Mouse (Mus musculus) CH12.LX (cell line): ENCODE measurements around the gene Fndc7. TPM values are rescaled to one million over a fixed set of nuclear protein-coding genes. Genes with fewer than 3 reads are reported as not detected.
A peak's percentile ranks its signal among the peaks of the same experiment; 100 is the strongest.

Experiments
- DNase-seq: peaks from one replicate; pipeline ENCODE4 v3.0.0-alpha.2; 2013; ENCODE audit errors: extremely low read depth
- H3K27ac ChIP-seq: 2 replicates; pipeline ENCODE4 v1.5.1; 2012; ENCODE audit warnings: low read depth, mild to moderate bottlenecking, control low read depth, moderate library complexity; ENCODE audit not compliant: insufficient read depth
- H3K27me3 ChIP-seq: replicated peaks from 2 replicates; pipeline ENCODE3; 2012; ENCODE audit warnings: inconsistent platforms
- H3K36me3 ChIP-seq, 2 experiments: replicated peaks in 1 of 2; 2 replicates each; pipeline versions ENCODE3 to v1.6.1; 2012; ENCODE audit warnings: inconsistent platforms in 1 of 2, low read length in 1 of 2, mild to moderate bottlenecking in 1 of 2, mixed read lengths in 1 of 2, moderate library complexity in 1 of 2; ENCODE audit not compliant: control insufficient read depth in 1 of 2, insufficient read depth in 1 of 2
- H3K4me1 ChIP-seq, 2 experiments: 2 replicates each; pipeline ENCODE4 v1.6.1; 2012; ENCODE audit warnings: inconsistent platforms in 1 of 2, moderate library complexity in 1 of 2; ENCODE audit not compliant: insufficient read depth in 2 of 2, control insufficient read depth in 1 of 2
- H3K4me2 ChIP-seq: 2 replicates; pipeline ENCODE4 v1.6.1; 2012; ENCODE audit warnings: low read depth, mild to moderate bottlenecking, control low read depth; ENCODE audit not compliant: poor library complexity, insufficient read depth, severe bottlenecking
- H3K4me3 ChIP-seq, 3 experiments: fragments of 150-350 bp in 1 of 3; sonication (generic) in 1 of 3; replicated peaks in 1 of 3; 2 replicates each; pipeline versions ENCODE3 to v1.5.1; 2011 to 2012; ENCODE audit warnings: low read depth in 2 of 3, low read length in 2 of 3, mild to moderate bottlenecking in 2 of 3, moderate library complexity in 2 of 3, control low read depth in 1 of 3, improper control_type of control experiment in 1 of 3, inconsistent platforms in 1 of 3, mixed read lengths in 1 of 3; ENCODE audit not compliant: poor library complexity in 1 of 3
- H3K79me2 ChIP-seq: replicated peaks from 2 replicates; pipeline ENCODE4 v1.6.1; 2012; ENCODE audit warnings: mild to moderate bottlenecking, moderate library complexity; ENCODE audit not compliant: control insufficient read depth, poor library complexity, insufficient read depth, severe bottlenecking; ENCODE audit errors: extremely low read depth
- H3K9ac ChIP-seq: 2 replicates; pipeline ENCODE4 v1.6.1; 2012; ENCODE audit warnings: low read depth, mild to moderate bottlenecking, control low read depth, moderate library complexity; ENCODE audit not compliant: insufficient read depth
- H3K9me3 ChIP-seq: replicated peaks from 2 replicates; pipeline ENCODE3; 2012; ENCODE audit warnings: low read length, inconsistent platforms, mixed read lengths
- BHLHE40 ChIP-seq: IDR thresholded peaks from 2 replicates; pipeline ENCODE4 v1.6.1; 2011; ENCODE audit warnings: mild to moderate bottlenecking, low read depth, low read length, improper control_type of control experiment
- CHD1 ChIP-seq: IDR thresholded peaks from 2 replicates; pipeline ENCODE4 v1.6.1; 2012; ENCODE audit warnings: low read depth, low read length, improper control_type of control experiment, inconsistent platforms
- CHD2 ChIP-seq: IDR thresholded peaks from 2 replicates; pipeline ENCODE4 v1.6.1; 2011; ENCODE audit warnings: low read length, improper control_type of control experiment
- CTCF ChIP-seq, 2 experiments: IDR thresholded peaks in 1 of 2; conservative IDR thresholded peaks in 1 of 2; 2 replicates each; pipeline ENCODE4 v1.5.1; 2011 to 2012; ENCODE audit warnings: low read depth in 2 of 2, low read length in 2 of 2, improper control_type of control experiment in 1 of 2, inconsistent platforms in 1 of 2, mild to moderate bottlenecking in 1 of 2, moderate library complexity in 1 of 2
- E2F4 ChIP-seq: IDR thresholded peaks from 2 replicates; pipeline ENCODE4 v1.6.1; 2011; ENCODE audit warnings: low read depth, low read length, improper control_type of control experiment; ENCODE audit not compliant: insufficient replicate concordance
- ETS1 ChIP-seq: conservative IDR thresholded peaks from 2 replicates; pipeline ENCODE4 v1.6.1; 2012; ENCODE audit warnings: low read depth, mild to moderate bottlenecking, inconsistent platforms, low read length, improper control_type of control experiment, moderate library complexity
- GABPA ChIP-seq: IDR thresholded peaks from 2 replicates; pipeline ENCODE4 v1.6.1; 2012; ENCODE audit warnings: low read depth, low read length, improper control_type of control experiment, inconsistent platforms; ENCODE audit not compliant: insufficient replicate concordance
- HCFC1 ChIP-seq: IDR thresholded peaks from 2 replicates; pipeline ENCODE4 v1.6.1; 2012; ENCODE audit warnings: low read depth, mild to moderate bottlenecking, inconsistent platforms, low read length, improper control_type of control experiment
- IRF4 ChIP-seq: IDR thresholded peaks from 2 replicates; pipeline ENCODE4 v1.6.1; 2014; ENCODE audit warnings: low read depth, mild to moderate bottlenecking, inconsistent platforms, low read length, improper control_type of control experiment
- JUN ChIP-seq: IDR thresholded peaks from 2 replicates; pipeline ENCODE4 v1.6.1; 2011; ENCODE audit warnings: low read depth, mild to moderate bottlenecking, low read length, improper control_type of control experiment, moderate library complexity; ENCODE audit not compliant: insufficient read depth
- KAT2A ChIP-seq: IDR thresholded peaks from 2 replicates; pipeline ENCODE4 v1.6.1; 2012; ENCODE audit warnings: low read length, improper control_type of control experiment, inconsistent platforms; ENCODE audit not compliant: insufficient replicate concordance
- MAFK ChIP-seq: IDR thresholded peaks from 2 replicates; pipeline ENCODE4 v1.6.1; 2011; ENCODE audit warnings: low read length, improper control_type of control experiment; ENCODE audit not compliant: insufficient replicate concordance
- MAX ChIP-seq: IDR thresholded peaks from 2 replicates; pipeline ENCODE4 v1.6.1; 2011; ENCODE audit warnings: low read length, improper control_type of control experiment
- MAZ ChIP-seq: IDR thresholded peaks from 2 replicates; pipeline ENCODE4 v1.6.1; 2012; ENCODE audit warnings: low read depth, mild to moderate bottlenecking, inconsistent platforms, low read length, improper control_type of control experiment, moderate library complexity
- MEF2A ChIP-seq: IDR thresholded peaks from 2 replicates; pipeline ENCODE4 v1.6.1; 2014; ENCODE audit warnings: low read depth, mild to moderate bottlenecking, inconsistent platforms, low read length, improper control_type of control experiment, borderline replicate concordance
- MXI1 ChIP-seq: IDR thresholded peaks from 2 replicates; pipeline ENCODE4 v1.6.1; 2011; ENCODE audit warnings: mild to moderate bottlenecking, low read depth, low read length, improper control_type of control experiment
- MYC ChIP-seq: IDR thresholded peaks from 2 replicates; pipeline ENCODE4 v1.6.1; 2011; ENCODE audit warnings: low read depth, mild to moderate bottlenecking, improper control_type of control experiment, low read length
- NELFE ChIP-seq: IDR thresholded peaks from 2 replicates; pipeline ENCODE4 v1.6.1; 2011; ENCODE audit warnings: low read depth, low read length, improper control_type of control experiment
- NRF1 ChIP-seq: IDR thresholded peaks from 2 replicates; pipeline ENCODE4 v1.6.1; 2014; ENCODE audit warnings: low read depth, mild to moderate bottlenecking, inconsistent platforms, low read length, improper control_type of control experiment, moderate library complexity
- POLR2A ChIP-seq: IDR thresholded peaks from 2 replicates; pipeline ENCODE4 v1.6.1; 2011; ENCODE audit warnings: low read depth, mild to moderate bottlenecking, improper control_type of control experiment, low read length
- POLR2AphosphoS2 ChIP-seq: IDR thresholded peaks from 2 replicates; pipeline ENCODE4 v1.6.1; 2011; ENCODE audit warnings: low read depth, low read length, improper control_type of control experiment
- RAD21 ChIP-seq: IDR thresholded peaks from 2 replicates; pipeline ENCODE4 v1.6.1; 2011; ENCODE audit warnings: low read depth, mild to moderate bottlenecking, low read length, improper control_type of control experiment, moderate library complexity
- SMC3 ChIP-seq: IDR thresholded peaks from 2 replicates; pipeline ENCODE4 v1.6.1; 2011; ENCODE audit warnings: low read depth, low read length, improper control_type of control experiment
- TBP ChIP-seq: conservative IDR thresholded peaks from 2 replicates; pipeline ENCODE4 v1.6.1; 2011; ENCODE audit warnings: low read depth, low read length, improper control_type of control experiment
- UBTF ChIP-seq: IDR thresholded peaks from 2 replicates; pipeline ENCODE4 v1.6.1; 2012; ENCODE audit warnings: low read depth, mild to moderate bottlenecking, inconsistent platforms, low read length, improper control_type of control experiment, moderate library complexity
- USF1 ChIP-seq: IDR thresholded peaks from 2 replicates; pipeline ENCODE4 v1.6.1; 2014; ENCODE audit warnings: low read depth, mild to moderate bottlenecking, inconsistent platforms, low read length, improper control_type of control experiment
- USF2 ChIP-seq: conservative IDR thresholded peaks from 2 replicates; pipeline ENCODE4 v1.6.1; 2011; ENCODE audit warnings: low read depth, low read length, improper control_type of control experiment
- ZC3H11A ChIP-seq: IDR thresholded peaks from 2 replicates; pipeline ENCODE4 v1.6.1; 2012; ENCODE audit warnings: low read depth, mild to moderate bottlenecking, inconsistent platforms, low read length, improper control_type of control experiment
- ZKSCAN1 ChIP-seq: IDR thresholded peaks from 2 replicates; pipeline ENCODE4 v1.6.1; 2012; ENCODE audit warnings: low read depth, inconsistent platforms, low read length, improper control_type of control experiment, borderline replicate concordance
- ZMIZ1 ChIP-seq: IDR thresholded peaks from 2 replicates; pipeline ENCODE4 v1.6.1; 2012; ENCODE audit warnings: low read depth, mild to moderate bottlenecking, inconsistent platforms, low read length, improper control_type of control experiment
- dilution Hi-C: fragments of 300-500 bp; cut with MboI; formaldehyde crosslinking; loops from 2 replicates; pipeline ENCODE4 v1.14.3; 2020; ENCODE audit warnings: low sequenced_read_pairs; ENCODE audit not compliant: extremely low pct_unique_long_range_greater_than_20kb, extremely low pct_ligation_motif_present
- in situ Hi-C: fragments of 300-500 bp; cut with MboI; formaldehyde crosslinking; loops from 3 replicates; pipeline ENCODE4 v1.14.3; 2019; ENCODE audit warnings: low sequenced_read_pairs, low pct_ligation_motif_present, low pct_unique_long_range_greater_than_20kb, mixed read lengths
- polyA plus RNA-seq: library from polyadenylated mRNA; unstranded; fragments of >175 nt; gene quantifications from 2 replicates; pipeline ENCODE4 v1.2.1, GENCODE M21; 2012; ENCODE audit warnings: low read depth; ENCODE audit not compliant: insufficient read length
- total RNA-seq, 2 experiments: library from RNA; depleted of rRNA; stranded (reverse); fragments of 300-350 nt in 1 of 2; fragments of >200 nt in 1 of 2; gene quantifications; 2 replicates each; pipeline ENCODE4 v1.2.3; 2012 to 2014

Gene Fndc7
- total and polyA plus RNA-seq, 3 experiments: 0.61 to 1.1 (median 0.81) TPM

DNA sequence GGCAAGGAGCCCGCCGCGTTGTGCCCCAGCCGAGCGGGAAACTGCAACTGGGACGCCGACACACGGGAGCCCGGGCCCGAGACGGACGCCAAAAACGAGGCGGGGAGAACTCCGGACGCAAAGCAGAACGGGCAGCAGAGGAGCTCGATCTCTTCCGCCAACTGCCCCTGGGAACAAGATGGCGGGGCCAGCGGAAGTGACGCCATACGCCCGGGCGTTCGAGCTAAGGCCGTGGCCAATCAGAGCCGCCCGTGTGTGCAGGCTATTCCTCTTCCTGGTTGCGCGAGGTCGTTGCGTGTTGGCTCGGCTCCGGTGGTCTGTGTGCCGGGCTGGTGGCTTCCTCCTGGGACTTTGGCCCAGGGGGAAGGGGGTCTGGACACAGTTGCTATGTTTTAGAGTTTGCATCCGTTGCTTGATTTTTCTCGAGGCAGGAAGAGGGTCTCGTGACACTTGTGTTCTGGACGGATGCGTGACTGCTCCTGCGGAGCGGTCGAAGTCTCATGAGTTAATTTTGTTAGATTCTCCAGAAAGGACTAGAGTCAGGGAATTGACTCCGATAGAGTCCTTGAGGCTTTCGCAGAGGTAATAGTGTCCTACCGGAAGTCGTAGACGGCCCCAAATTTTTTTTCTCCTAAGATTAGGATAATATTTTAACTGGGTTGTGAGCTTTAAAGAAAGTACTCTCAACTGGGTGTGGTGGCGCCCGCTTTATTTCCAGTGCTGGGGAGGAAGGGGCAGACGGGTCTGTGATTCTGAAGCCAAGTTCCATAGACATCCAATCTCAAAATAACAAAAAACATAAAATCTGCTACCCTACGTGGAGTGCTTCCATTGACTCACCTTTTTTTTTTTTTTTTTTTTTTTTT, 22.0 kb upstream of the Fndc7 start, which contains the start of gene Prpf38b (continued):
- TF ChIP-seq MEF2A: no peak
- peak; percentile 85 for TF ChIP-seq HCFC1
- TF ChIP-seq ZKSCAN1: no peak
- TF ChIP-seq NRF1: peak; percentile 89
- TF ChIP-seq MAZ: no peak
- TF ChIP-seq GABPA: no peak; the same call in 1 of the 2 replicates
- TF ChIP-seq JUN: no peak
- peak; percentile 96 for TF ChIP-seq POLR2A
- TF ChIP-seq ZC3H11A: no peak
- no peak for TF ChIP-seq SMC3
- TF ChIP-seq ETS1: no peak; the same call in 1 of the 2 replicates
- TF ChIP-seq USF2: no peak
- TF ChIP-seq NELFE: peak; percentile 92
- TF ChIP-seq CHD1: peak; percentile 76; the same call in 1 of the 2 replicates
- peak; percentile 88 for TF ChIP-seq TBP
- TF ChIP-seq E2F4: no peak
- TF ChIP-seq POLR2AphosphoS2: peak; percentile 63; the same call in 1 of the 2 replicates
- TF ChIP-seq USF1: no peak
- TF ChIP-seq RAD21: no peak
- peak; percentile 49; the same call in 1 of the 2 replicates for TF ChIP-seq CHD2

DNA sequence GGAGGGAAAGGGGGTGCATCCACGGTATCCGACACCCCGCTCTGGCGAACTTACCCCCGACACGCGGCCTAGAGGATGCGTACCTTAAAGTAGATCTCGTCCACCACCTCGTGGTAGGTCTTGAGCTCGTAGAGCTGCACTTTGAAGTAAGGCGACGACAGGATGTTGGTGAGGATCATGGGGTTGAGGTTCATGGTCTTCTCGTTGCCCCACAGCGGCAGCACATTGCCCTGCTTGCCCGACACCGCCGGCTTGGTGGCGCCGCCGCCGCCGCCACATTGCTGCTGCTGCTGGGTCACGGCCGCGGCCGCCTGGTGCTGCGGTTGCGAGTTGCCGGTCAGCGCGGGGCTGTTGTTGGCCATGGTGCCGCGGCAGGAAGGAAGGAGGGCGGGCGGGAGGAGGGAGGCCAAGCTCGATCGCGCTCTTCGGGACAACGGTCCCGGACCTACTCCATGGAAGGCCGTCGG, 21.3 kb upstream of the Fndc7 start:
- peak; percentile 75 for DNase-seq
- H3K4me2 ChIP-seq: no peak overlapping the region
- H3K9ac ChIP-seq: peak overlapping the region; percentile 93
- H3K27ac ChIP-seq: peak overlapping the region; percentile 97
- H3K9me3 ChIP-seq: no peaks in the 10 kb centered on the region
- no peaks in the 10 kb centered on the region for H3K27me3 ChIP-seq
- H3K79me2 ChIP-seq: peaks cover 44% of the 10 kb centered on the region
- in situ Hi-C loops (no loop called here), dilution Hi-C loops (no loop called here)
- H3K4me3 ChIP-seq: peak overlapping the region; percentile 71 to 99 (median 87)
- H3K4me1 ChIP-seq: peaks cover 4 to 27% of the 10 kb centered on the region in 2 experiments; a peak in 3 of 4 replicates
- H3K36me3 ChIP-seq: peaks cover 9 to 26% of the 10 kb centered on the region in 2 experiments
- TF ChIP-seq MXI1: peak; percentile 73
- peak; percentile 27; the same call in 1 of the 2 replicates for TF ChIP-seq ZMIZ1
- no peak for TF ChIP-seq MEF2A
- no peak for TF ChIP-seq POLR2A
- no peak for TF ChIP-seq USF2
- no peak for TF ChIP-seq CHD2
- TF ChIP-seq MAFK: no peak
- TF ChIP-seq UBTF: peak; percentile 86
- TF ChIP-seq MAX: peak; percentile 69
- peak; percentile 13; the same call in 1 of the 2 replicates for TF ChIP-seq MAZ
- peak; percentile 32 for TF ChIP-seq SMC3
- TF ChIP-seq TBP: no peak
- no peak; the same call in 1 of the 2 replicates for TF ChIP-seq POLR2AphosphoS2
- TF ChIP-seq BHLHE40: no peak
- TF ChIP-seq NRF1: no peak
- peak; percentile 84 for TF ChIP-seq MYC
- peak in 1 of 2 experiments; percentile 56; a peak in 2 of 4 replicates for TF ChIP-seq CTCF (conservative IDR thresholded peaks at IDR 0.05 in 1 of 2, IDR thresholded peaks at IDR 0.05 in 1 of 2; ENCODE audit: low read depth in 2 of 2, low read length in 2 of 2)
- TF ChIP-seq E2F4: no peak
- TF ChIP-seq IRF4: no peak
- no peak for TF ChIP-seq ZKSCAN1
- no peak for TF ChIP-seq KAT2A
- TF ChIP-seq RAD21: peak; percentile 53
